Mouse (Mus musculus): ENCODE measurements around the gene Izumo1r. TPM values are rescaled to one million over a fixed set of nuclear protein-coding genes. Genes with fewer than 3 reads are reported as not detected.

Izumo1r gene
- polyA plus RNA-seq, 1 experiment from 2014 or later: 3.8 TPM

DNA sequence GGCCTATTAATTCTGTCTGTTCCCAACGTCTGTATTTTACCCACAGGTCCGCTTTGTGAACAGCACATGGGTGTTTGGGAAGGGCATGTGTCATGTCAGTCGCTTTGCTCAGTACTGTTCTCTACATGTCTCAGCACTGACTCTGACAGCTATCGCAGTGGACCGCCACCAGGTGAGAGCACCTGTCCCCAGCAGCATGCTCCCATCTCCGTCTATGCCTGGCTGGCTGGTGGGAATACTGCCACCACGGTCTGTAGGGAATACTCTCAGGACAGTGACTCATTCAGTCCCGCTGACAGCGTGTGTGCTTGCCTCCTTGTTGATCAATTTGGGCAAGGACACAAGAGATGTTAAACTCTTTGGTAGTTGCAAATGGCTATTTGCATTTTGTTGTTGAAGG lies 39.0 kb downstream of the Izumo1r start:
- no peaks in the 10 kb centered on the region for H3K36me3 ChIP-seq (ENCODE audit: control insufficient read depth, insufficient read depth)
- ATAC-seq (replicated peaks; ENCODE audit: extremely low read depth, insufficient read depth, low FRiP score): no peak
- H3K9ac ChIP-seq (ENCODE audit: low read length): no peak overlapping the region
- H3K9me3 ChIP-seq (replicated peaks; ENCODE audit: control insufficient read depth, low read length): no peaks in the 10 kb centered on the region
- H3K27me3 ChIP-seq (ENCODE audit: control insufficient read depth, insufficient read depth, low read length): peaks cover 39% of the 10 kb centered on the region
- WGBS: 74% methylated on average over 9 of the region's 9 CpGs
- H3K4me1 ChIP-seq (ENCODE audit: control insufficient read depth, insufficient read depth, low read length): peaks cover under 1% of the 10 kb centered on the region; the same call in 1 of the 2 replicates
- H3K4me3 ChIP-seq (ENCODE audit: low read length): no peak overlapping the region
- H3K27ac ChIP-seq (ENCODE audit: low read length): no peak overlapping the region
- no peak overlapping the region for H3K4me2 ChIP-seq (ENCODE audit: low read depth, low read length)

DNA sequence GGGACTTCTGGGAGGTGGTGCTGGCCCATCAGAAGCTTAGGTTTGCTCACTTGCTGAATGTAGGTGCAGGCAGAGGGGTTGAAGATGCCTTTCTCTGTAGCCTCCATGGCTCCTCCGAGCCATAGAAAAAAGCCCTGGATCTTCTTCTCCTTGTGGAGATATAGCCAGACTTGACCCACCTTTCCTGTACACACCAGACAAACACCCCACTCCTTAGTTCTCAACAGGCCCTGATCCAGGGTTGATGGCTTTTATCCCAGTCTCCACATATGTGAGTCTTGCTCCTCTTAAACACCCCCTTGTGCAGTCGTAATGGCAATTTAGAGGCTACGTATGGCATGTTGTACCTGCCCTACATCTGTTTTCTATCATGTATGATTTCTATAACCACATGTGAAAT lies 40.6 kb downstream of the Izumo1r start:
- Histone ChIP-seq H3K27me3 (ENCODE audit: control insufficient read depth, insufficient read depth, low read length) (peaks cover 55% of the 10 kb centered on the region), H3K4me1 (ENCODE audit: control insufficient read depth, insufficient read depth, low read length) (peaks cover 3% of the 10 kb centered on the region; the same call in 1 of the 2 replicates), H3K36me3 (ENCODE audit: control insufficient read depth, insufficient read depth) (no peaks in the 10 kb centered on the region), H3K27ac (ENCODE audit: low read length) (no peak overlapping the region), H3K4me2 (ENCODE audit: low read depth, low read length) (no peak overlapping the region), H3K9ac (ENCODE audit: low read length) (no peak overlapping the region), H3K4me3 (ENCODE audit: low read length) (no peak overlapping the region), H3K9me3 (replicated peaks; ENCODE audit: control insufficient read depth, low read length) (no peaks in the 10 kb centered on the region)
- 84% methylated on average over 3 of the region's 3 CpGs for WGBS
- ATAC-seq (replicated peaks; ENCODE audit: extremely low read depth, insufficient read depth, low FRiP score): no peak

DNA sequence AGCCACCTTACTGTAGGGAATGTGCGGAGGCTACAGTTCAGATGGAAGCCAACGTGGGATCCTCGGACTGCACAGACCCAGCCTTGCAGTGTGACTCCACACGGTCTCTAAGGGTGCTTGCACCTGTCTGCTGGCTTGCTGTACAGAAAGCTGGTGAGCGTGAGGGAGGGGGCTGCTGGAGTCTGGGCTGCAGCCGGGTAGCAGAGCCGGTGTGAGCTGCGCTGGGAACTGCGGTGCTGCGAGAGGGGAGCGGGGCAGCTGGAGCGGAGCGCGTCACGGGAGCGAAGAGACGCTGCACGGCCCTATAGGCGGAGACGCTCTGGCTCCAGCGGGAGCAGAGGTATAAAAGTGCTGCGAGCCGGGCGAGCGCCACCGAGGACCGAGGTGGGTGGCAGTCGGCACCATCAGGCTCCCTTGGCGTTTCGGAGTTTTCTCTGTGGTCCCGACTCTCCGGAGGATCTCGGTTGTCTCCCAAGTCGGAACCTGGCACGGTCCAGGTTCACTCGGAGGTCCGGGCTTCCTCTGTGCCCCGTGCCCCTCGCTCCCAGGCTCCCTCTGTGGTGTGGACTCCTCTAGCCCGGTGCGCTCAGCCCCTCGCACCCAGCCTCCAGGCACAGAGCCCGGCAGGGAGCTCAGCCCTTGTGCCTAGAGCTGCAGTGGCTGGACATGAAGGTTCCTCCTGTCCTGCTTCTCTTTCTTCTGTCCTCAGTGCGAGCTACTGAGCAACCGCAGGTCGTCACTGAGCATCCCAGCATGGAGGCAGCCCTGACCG lies 43.7 kb downstream of the Izumo1r start, which contains the start of gene Gpr83:
Gene Gpr83, plus strand, starts transcription at position 343 of the 772 bp plus-strand sequence.
- Histone ChIP-seq H3K9ac (ENCODE audit: low read length) (peak within 1 kb of the TSS; percentile 18), H3K36me3 (ENCODE audit: control insufficient read depth, insufficient read depth) (no peaks in the 10 kb centered on the region), H3K27ac (ENCODE audit: low read length) (no peak within 1 kb of the TSS), H3K4me3 (ENCODE audit: low read length) (peak within 1 kb of the TSS; percentile 45), H3K4me1 (ENCODE audit: control insufficient read depth, insufficient read depth, low read length) (peaks cover 3% of the 10 kb centered on the region; the same call in 1 of the 2 replicates), H3K9me3 (replicated peaks; ENCODE audit: control insufficient read depth, low read length) (no peaks in the 10 kb centered on the region), H3K27me3 (ENCODE audit: control insufficient read depth, insufficient read depth, low read length) (peaks cover 64% of the 10 kb centered on the region), H3K4me2 (ENCODE audit: low read depth, low read length) (peak within 1 kb of the TSS; percentile 72)
- WGBS: 2% methylated on average over 47 of the region's 47 CpGs
- ATAC-seq (replicated peaks; ENCODE audit: extremely low read depth, insufficient read depth, low FRiP score): peak; percentile 65

DNA sequence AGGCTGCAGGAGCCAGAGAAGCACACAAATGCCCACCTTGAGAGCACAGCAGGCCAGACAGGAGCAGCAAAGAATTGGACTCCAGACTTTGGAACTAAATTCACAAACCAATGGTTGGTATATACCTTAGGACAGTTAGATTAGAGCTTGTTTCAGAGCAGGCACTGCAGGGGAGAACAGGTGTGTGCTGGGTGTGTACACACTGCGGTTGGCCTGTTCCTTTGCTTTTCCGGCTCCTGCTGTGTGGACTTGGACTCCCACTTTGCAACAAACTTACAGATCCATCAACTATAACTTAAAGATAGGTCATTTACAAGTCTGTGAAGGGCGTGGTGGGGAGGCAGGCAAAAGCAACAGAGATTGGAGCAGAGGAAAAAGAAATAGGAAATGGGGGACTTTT lies 45.0 kb downstream of the Izumo1r start:
- 85% methylated on average over 3 of the region's 3 CpGs for WGBS
- Histone ChIP-seq H3K27ac (ENCODE audit: low read length) (no peak overlapping the region), H3K36me3 (ENCODE audit: control insufficient read depth, insufficient read depth) (no peaks in the 10 kb centered on the region)

DNA sequence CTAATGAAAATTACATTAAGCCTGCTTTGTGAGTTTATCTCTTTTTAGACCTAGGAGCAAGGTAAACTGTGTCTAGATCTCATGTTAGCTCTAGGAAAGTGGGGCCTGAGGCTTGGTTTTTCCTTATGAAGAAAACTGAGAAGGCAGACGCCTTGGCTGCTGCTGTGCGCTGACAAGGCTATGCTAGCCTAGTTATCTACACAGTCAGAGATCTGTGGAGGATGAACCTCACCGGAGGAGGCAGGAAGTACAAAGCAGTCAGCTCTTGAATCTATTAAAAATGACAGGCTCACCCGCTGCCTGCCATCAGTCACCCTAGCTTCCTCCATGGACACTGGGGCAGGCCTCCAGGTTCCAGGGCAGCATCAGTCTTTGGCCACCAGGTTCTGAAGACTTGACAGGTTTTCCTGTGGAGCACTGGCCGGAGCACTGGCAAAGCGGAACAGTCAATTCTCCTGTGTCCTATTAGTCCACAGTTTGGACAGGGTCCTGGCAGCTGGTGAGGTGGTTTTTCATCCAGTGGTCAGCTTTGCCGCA lies 45.5 kb downstream of the Izumo1r start:
- Histone ChIP-seq H3K4me1 (ENCODE audit: control insufficient read depth, insufficient read depth, low read length) (peaks cover 3% of the 10 kb centered on the region; the same call in 1 of the 2 replicates), H3K9ac (ENCODE audit: low read length) (no peak overlapping the region), H3K9me3 (replicated peaks; ENCODE audit: control insufficient read depth, low read length) (no peaks in the 10 kb centered on the region), H3K27me3 (ENCODE audit: control insufficient read depth, insufficient read depth, low read length) (peaks cover 55% of the 10 kb centered on the region), H3K36me3 (ENCODE audit: control insufficient read depth, insufficient read depth) (no peaks in the 10 kb centered on the region), H3K4me3 (ENCODE audit: low read length) (no peak overlapping the region), H3K4me2 (ENCODE audit: low read depth, low read length) (no peak overlapping the region), H3K27ac (ENCODE audit: low read length) (no peak overlapping the region)
- WGBS: 58% methylated on average over 7 of the region's 7 CpGs
- ATAC-seq (replicated peaks; ENCODE audit: extremely low read depth, insufficient read depth, low FRiP score): no peak

More for the DNA sequence above, 45.0 kb downstream of the Izumo1r start:
- no peaks in the 10 kb centered on the region for H3K9me3 ChIP-seq (replicated peaks; ENCODE audit: control insufficient read depth, low read length)
- peaks cover 60% of the 10 kb centered on the region for H3K27me3 ChIP-seq (ENCODE audit: control insufficient read depth, insufficient read depth, low read length)
- H3K4me3 ChIP-seq (ENCODE audit: low read length): no peak overlapping the region
- H3K4me1 ChIP-seq (ENCODE audit: control insufficient read depth, insufficient read depth, low read length): peaks cover 3% of the 10 kb centered on the region; the same call in 1 of the 2 replicates
- H3K9ac ChIP-seq (ENCODE audit: low read length): no peak overlapping the region
- ATAC-seq (replicated peaks; ENCODE audit: extremely low read depth, insufficient read depth, low FRiP score): no peak
- no peak overlapping the region for H3K4me2 ChIP-seq (ENCODE audit: low read depth, low read length)

DNA sequence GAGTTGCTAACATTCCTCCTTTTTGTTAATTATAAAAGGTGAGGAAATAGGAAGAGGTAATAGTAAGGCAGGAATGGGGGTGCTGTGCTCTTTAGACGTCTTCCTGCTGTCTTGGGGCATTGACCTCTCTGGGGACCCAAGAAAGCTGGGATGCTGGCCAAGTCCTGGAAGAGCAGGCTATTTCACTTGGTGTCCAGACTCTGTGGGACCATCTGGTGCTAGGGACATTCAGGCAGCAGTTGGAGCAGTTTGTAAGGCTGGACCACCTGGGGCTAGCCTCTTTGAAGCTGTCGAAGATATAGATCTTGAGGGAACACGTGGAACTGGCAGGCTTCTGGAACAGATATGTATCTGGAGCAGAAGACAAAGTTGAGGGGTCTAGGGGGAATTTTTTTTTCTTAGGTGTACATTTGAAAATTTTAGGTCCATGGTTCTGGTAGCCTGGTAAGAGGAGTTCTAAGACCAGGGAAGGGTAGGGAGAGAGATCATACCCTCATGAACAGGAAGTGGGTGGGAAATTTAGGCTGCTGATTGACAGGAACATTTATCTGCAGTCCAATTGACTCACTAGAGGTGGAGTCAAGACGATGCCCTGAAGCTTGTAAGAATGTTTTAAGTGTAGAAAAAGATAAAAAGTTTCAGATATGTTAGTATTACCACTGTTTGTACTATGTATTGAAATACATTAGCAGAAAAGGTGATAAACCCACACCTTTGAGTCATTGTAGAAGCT lies 46.7 kb downstream of the Izumo1r start:
- Histone ChIP-seq H3K36me3 (ENCODE audit: control insufficient read depth, insufficient read depth) (no peaks in the 10 kb centered on the region), H3K4me2 (ENCODE audit: low read depth, low read length) (no peak overlapping the region), H3K9ac (ENCODE audit: low read length) (no peak overlapping the region), H3K4me1 (ENCODE audit: control insufficient read depth, insufficient read depth, low read length) (peaks cover 3% of the 10 kb centered on the region; the same call in 1 of the 2 replicates), H3K9me3 (replicated peaks; ENCODE audit: control insufficient read depth, low read length) (no peaks in the 10 kb centered on the region), H3K4me3 (ENCODE audit: low read length) (no peak overlapping the region), H3K27me3 (ENCODE audit: control insufficient read depth, insufficient read depth, low read length) (peaks cover 45% of the 10 kb centered on the region), H3K27ac (ENCODE audit: low read length) (no peak overlapping the region)
- WGBS: 41% methylated on average over 4 of the region's 4 CpGs
- no peak for ATAC-seq (replicated peaks; ENCODE audit: extremely low read depth, insufficient read depth, low FRiP score)

DNA sequence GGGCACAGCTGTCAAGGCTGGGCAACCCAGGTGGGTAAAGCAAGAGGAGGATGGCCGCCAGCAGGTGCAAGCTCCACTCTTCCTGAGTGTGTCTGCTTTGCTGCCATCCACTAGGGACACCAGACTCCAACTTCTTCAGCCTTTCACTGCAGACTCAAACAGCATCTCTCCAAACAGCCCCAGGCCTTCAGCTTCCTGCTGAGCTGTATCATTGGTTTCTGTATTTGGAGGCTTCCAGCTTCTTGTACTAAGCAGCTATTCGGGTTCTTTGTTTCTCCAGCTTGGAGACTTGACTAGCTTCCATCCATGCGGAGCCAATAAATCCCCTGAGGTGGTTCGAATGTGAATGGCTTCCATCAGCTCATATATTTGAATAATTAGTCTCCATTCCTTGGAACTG lies 49.2 kb downstream of the Izumo1r start:
- ATAC-seq (replicated peaks; ENCODE audit: extremely low read depth, insufficient read depth, low FRiP score): no peak
- Histone ChIP-seq H3K9ac (ENCODE audit: low read length) (no peak overlapping the region), H3K27ac (ENCODE audit: low read length) (no peak overlapping the region; the same call in 1 of the 2 replicates), H3K4me1 (ENCODE audit: control insufficient read depth, insufficient read depth, low read length) (peaks cover 1% of the 10 kb centered on the region; the same call in 1 of the 2 replicates), H3K4me3 (ENCODE audit: low read length) (no peak overlapping the region), H3K27me3 (ENCODE audit: control insufficient read depth, insufficient read depth, low read length) (peaks cover 23% of the 10 kb centered on the region), H3K9me3 (replicated peaks; ENCODE audit: control insufficient read depth, low read length) (no peaks in the 10 kb centered on the region), H3K4me2 (ENCODE audit: low read depth, low read length) (no peak overlapping the region), H3K36me3 (ENCODE audit: control insufficient read depth, insufficient read depth) (no peaks in the 10 kb centered on the region)
- WGBS: 68% methylated on average over 4 of the region's 4 CpGs

DNA sequence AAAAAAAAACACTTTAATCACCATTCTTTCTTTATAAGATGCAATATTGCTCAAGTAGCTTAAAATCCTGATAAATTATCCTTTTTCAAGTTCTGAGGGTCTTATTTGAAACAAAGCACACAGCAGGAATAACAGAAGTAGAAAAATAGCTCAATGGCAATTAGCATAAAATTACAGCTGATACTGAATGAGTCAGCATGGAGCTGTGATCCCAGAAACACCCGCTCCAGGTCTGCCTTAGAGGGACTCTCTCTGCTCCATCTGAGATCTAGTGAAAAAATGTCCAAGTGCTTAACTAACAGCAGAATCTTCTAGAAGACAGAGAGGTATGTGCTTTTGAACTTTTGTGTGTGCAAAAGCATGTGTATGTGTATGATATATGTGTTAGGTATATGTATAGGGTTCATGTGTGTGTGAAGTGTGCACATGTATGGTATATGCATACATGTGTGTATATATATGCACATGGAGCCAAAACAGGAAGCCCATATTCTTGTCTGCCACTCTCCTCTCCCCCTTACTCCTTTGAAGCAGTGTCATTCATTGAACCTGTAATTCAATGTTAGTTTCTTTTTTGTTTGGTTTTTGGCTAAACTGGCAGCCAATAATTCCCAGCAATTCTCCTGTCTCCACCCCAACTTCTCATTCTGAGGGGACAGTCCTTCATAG lies 55.3 kb downstream of the Izumo1r start:
- WGBS: 67% methylated on average over 1 of the region's 1 CpGs
- no peak overlapping the region for H3K4me3 ChIP-seq (ENCODE audit: low read length)
- ATAC-seq (replicated peaks; ENCODE audit: extremely low read depth, insufficient read depth, low FRiP score): no peak

More for the DNA sequence above, 55.3 kb downstream of the Izumo1r start:
- peaks cover 2% of the 10 kb centered on the region; the same call in 1 of the 2 replicates for H3K9me3 ChIP-seq (replicated peaks; ENCODE audit: control insufficient read depth, low read length)
- H3K9ac ChIP-seq (ENCODE audit: low read length): no peak overlapping the region
- H3K4me2 ChIP-seq (ENCODE audit: low read depth, low read length): no peak overlapping the region
- no peaks in the 10 kb centered on the region for H3K4me1 ChIP-seq (ENCODE audit: control insufficient read depth, insufficient read depth, low read length)
- H3K36me3 ChIP-seq (ENCODE audit: control insufficient read depth, insufficient read depth): no peaks in the 10 kb centered on the region
- H3K27me3 ChIP-seq (ENCODE audit: control insufficient read depth, insufficient read depth, low read length): no peaks in the 10 kb centered on the region
- H3K27ac ChIP-seq (ENCODE audit: low read length): no peak overlapping the region

Measured in heart, embryonic 16.5 days (tissue).